Mouse (Mus musculus) limb, embryonic 11.5 days (tissue): ENCODE measurements around the gene Aldoc. TPM values are rescaled to one million over a fixed set of nuclear protein-coding genes. Genes with fewer than 3 reads are reported as not detected.

ENCODE experiments used
- ATAC-seq: fragments of 200-750 bp; cut with Nextera tagmentation; 2 replicates; pipeline ENCODE4 v1.8.0; 2017; ENCODE audit warnings: low read depth; ENCODE audit not compliant: insufficient number of reproducible peaks, low FRiP score, low TSS enrichment
- DNase-seq: peaks from one replicate; pipeline ENCODE4 v3.0.0-alpha.2; 2015; ENCODE audit warnings: low spot score
- H3K27ac ChIP-seq: fragments of 300-500 bp; sonication (generic); replicated peaks from 2 replicates; pipeline ENCODE4 v1.5.1; 2014; ENCODE audit warnings: low read depth, mild to moderate bottlenecking, low read length
- H3K27me3 ChIP-seq: fragments of 300-500 bp; sonication (generic); 2 replicates; pipeline ENCODE4 v1.6.1; 2014; ENCODE audit warnings: mild to moderate bottlenecking, low read length, mixed read lengths; ENCODE audit not compliant: control insufficient read depth, insufficient read depth
- H3K36me3 ChIP-seq: fragments of 300-500 bp; sonication (generic); 2 replicates; pipeline ENCODE4 v1.6.1; 2014; ENCODE audit warnings: mild to moderate bottlenecking, low read length, moderate library complexity, mixed read lengths; ENCODE audit not compliant: control insufficient read depth, insufficient read depth
- H3K4me1 ChIP-seq: fragments of 300-500 bp; sonication (generic); 2 replicates; pipeline ENCODE4 v1.6.1; 2014; ENCODE audit warnings: low read length, mixed read lengths; ENCODE audit not compliant: control insufficient read depth, insufficient read depth
- H3K4me2 ChIP-seq: fragments of 300-500 bp; sonication (generic); 2 replicates; pipeline ENCODE4 v1.6.1; 2014; ENCODE audit warnings: low read depth, mild to moderate bottlenecking, moderate library complexity; ENCODE audit not compliant: severe bottlenecking
- H3K4me3 ChIP-seq: fragments of 300-500 bp; sonication (generic); 2 replicates; pipeline ENCODE4 v1.5.1; 2014; ENCODE audit warnings: low read depth, low read length
- H3K9ac ChIP-seq: fragments of 300-500 bp; sonication (generic); 2 replicates; pipeline ENCODE4 v1.6.1; 2014; ENCODE audit warnings: mild to moderate bottlenecking, low read length
- H3K9me3 ChIP-seq: fragments of 300-500 bp; sonication (generic); 2 replicates; pipeline ENCODE4 v1.6.1; 2016; ENCODE audit warnings: low read length; ENCODE audit not compliant: control insufficient read depth
- WGBS: fragments of 180-500 bp; shearing (Covaris S2); extraction: QIAGEN DNeasy Blood & Tissue Kit; methylation state at CpG from one replicate; pipeline ENCODE4 v1.1.7; 2014; 5-methylcytosine and 5-hydroxymethylcytosine counted together
- polyA plus RNA-seq: library from polyadenylated mRNA; unstranded; fragments of >200 nt; fragmentation: Nextera tagmentation; extraction: Ambion mirVana; gene quantifications from 2 replicates; pipeline ENCODE4 v1.2.1, GENCODE M21; 2014

Aldoc gene
- polyA plus RNA-seq, 1 experiment from 2014 or later, result 8.5 TPM

DNA sequence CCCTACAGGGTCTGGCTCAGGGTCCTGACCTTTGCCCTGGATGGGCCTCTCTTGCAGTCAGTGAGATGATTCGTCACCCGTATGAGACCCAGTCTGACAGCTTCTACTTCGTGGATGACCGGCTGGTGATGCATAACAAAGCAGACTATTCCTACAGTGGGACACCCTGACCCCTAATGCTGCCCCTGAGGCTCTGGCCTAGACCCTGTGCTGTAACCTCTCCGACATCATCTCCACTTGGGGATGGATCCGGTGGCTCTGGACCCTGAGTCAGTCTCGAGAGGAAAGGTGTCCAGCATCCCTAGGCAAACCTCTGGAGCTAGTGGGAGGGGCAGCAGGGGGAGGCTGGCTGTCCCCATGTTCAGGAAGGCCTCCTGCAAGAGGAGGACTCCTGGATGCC lies 25.7 kb downstream of the Aldoc start:
- ATAC-seq (no peak), DNase-seq (no peak)
- Histone ChIP-seq H3K27ac (no peak overlapping the region), H3K27me3 (no peaks in the 10 kb centered on the region), H3K4me1 (peaks cover 15% of the 10 kb centered on the region), H3K4me3 (no peak overlapping the region), H3K36me3 (peaks cover 5% of the 10 kb centered on the region; the same call in 1 of the 2 replicates), H3K9me3 (no peaks in the 10 kb centered on the region), H3K4me2 (no peak overlapping the region), H3K9ac (no peak overlapping the region)
- 58% methylated on average over 7 of the region's 7 CpGs for WGBS

DNA sequence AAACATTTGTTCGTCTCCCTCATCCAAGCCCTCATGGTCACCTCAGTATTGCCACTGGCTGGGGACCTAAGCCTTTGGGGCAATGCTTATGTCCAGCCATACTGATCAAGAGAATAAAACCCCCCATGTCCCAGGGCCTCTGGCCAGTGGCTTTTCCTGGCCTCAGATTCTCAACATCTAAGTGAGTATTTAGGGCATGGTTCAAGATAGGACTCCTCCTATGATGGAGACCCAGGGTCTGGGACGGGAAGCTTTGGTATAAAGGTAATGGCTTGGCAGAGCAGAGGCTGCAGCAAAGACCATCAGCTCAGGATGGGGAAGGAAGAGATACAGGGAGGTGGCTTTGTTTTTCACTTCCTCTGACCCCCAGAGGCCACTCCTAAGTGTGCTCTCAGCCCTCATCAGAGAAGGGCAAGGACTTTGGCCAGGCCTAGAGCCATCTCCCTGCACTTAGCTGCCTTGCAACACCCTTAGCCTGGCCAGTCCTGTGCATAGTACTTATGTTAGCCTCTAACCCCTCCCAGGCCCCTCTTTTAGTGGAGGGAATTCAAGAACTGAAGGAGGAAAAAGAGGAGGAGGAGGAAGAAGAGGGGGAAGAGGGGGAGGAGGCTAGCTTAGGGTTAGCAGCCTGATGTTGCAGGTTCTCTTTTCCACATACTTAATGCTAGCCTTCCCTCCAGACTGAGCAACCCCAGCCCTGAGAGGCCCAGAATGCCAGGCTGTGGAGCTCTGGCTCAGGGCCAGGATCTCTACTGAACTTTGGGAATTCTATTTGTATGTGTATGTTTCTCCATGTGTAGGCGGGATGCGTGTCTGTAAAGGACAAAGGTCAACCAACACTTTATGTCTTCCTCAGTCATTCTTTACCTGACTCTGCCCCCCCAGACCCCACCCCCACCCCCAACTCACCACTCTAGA lies 26.9 kb downstream of the Aldoc start:
- Histone ChIP-seq H3K27me3 (no peaks in the 10 kb centered on the region), H3K27ac (no peak overlapping the region), H3K36me3 (peaks cover 5% of the 10 kb centered on the region; the same call in 1 of the 2 replicates), H3K4me2 (no peak overlapping the region), H3K9me3 (no peaks in the 10 kb centered on the region), H3K4me3 (no peak overlapping the region), H3K9ac (no peak overlapping the region), H3K4me1 (peaks cover 10% of the 10 kb centered on the region; the same call in 1 of the 2 replicates)
- 80% methylated on average over 4 of the region's 4 CpGs for WGBS
- ATAC-seq, result no peak
- no peak for DNase-seq

DNA sequence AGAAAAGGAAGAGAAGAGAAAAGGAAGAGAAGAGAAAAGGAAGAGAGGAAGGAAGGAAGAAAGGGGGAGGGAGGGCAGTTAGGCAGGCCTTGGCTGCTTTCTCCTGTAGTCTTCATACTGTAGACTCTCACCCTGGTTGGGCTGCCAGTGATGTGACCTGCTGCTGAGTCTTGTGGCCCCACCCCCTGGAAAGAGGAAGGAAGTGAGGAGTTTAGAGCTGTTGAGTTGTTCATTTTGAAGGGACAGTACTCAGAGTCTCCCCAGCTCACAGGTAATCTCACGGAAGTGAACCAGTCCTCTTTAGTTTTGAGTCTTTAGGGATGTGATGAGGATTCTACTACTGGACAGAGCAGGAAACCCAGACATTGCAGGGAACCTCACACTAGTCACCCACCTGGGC lies 30.3 kb downstream of the Aldoc start:
- Histone ChIP-seq H3K9me3 (no peaks in the 10 kb centered on the region), H3K27ac (no peak overlapping the region), H3K9ac (no peak overlapping the region), H3K36me3 (peaks cover 5% of the 10 kb centered on the region; the same call in 1 of the 2 replicates), H3K4me1 (no peaks in the 10 kb centered on the region), H3K27me3 (no peaks in the 10 kb centered on the region), H3K4me3 (no peak overlapping the region), H3K4me2 (no peak overlapping the region)
- WGBS, result 75% methylated on average over 1 of the region's 1 CpGs
- DNase-seq (no peak), ATAC-seq (no peak)

DNA sequence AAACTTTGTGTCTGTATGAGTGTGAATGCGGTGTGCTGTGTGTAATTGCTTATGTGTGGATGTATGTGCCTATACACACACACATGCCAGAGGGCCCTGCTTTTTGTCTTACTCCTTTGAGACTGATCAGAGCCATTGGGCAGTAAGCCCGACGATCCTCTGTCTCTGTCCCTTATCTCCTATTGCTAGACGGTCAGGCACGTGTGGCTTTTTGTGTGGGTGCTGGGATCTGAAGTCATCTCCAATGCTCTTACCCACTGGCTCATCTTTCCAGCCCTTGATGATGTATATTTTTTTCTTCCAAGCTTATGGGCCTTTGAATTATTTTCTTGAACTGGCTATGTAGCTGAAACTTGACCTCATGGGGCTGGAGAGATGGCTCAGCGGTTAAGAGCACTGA lies 32.1 kb downstream of the Aldoc start:
- Histone ChIP-seq H3K9ac (no peak overlapping the region), H3K4me3 (no peak overlapping the region), H3K36me3 (no peaks in the 10 kb centered on the region), H3K4me2 (no peak overlapping the region), H3K4me1 (no peaks in the 10 kb centered on the region), H3K27me3 (no peaks in the 10 kb centered on the region), H3K27ac (no peak overlapping the region), H3K9me3 (no peaks in the 10 kb centered on the region)
- DNase-seq, result no peak
- no peak for ATAC-seq
- 86% methylated on average over 6 of the region's 6 CpGs for WGBS

DNA sequence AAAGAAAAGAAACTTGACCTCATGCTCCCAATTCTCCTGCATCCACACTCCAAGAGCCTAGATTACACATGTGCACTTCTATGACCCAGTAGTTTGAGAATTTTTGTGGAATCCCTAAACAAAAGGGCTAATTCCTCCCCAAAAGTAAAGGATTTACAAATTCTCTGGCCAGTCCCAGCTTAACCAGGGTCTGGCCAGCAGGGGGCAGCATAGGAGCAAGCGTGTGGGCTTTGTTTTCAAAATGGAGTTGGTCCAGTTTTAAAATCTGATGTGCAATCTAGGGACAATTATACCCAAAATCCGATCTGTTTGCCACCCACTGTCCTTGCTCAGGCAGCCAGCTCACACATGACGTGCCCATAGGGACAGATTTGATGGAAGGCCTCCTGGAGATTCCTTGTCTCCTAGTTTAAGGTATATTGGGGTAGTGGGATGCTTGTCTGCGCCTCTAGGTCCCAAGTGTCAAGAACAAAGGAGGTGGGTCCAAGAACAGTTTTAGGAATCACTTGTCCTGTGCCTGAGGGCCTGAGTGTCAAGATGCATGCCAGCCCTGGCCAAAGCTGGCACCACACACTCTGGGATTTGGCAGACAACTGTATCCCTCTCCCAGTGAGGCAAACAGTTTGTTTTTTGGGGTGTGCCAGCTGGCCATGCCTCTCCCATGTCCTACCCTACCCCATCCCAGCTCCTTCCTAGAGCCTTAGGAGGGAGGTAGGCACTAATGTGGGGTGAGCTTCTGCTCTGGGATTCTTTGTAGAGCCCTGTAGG lies 32.9 kb downstream of the Aldoc start:
- H3K9ac ChIP-seq, result no peak overlapping the region
- H3K36me3 ChIP-seq, result no peaks in the 10 kb centered on the region
- peak; percentile 92 for DNase-seq
- H3K27ac ChIP-seq, result no peak overlapping the region
- no peaks in the 10 kb centered on the region for H3K4me1 ChIP-seq
- 35% methylated on average over 4 of the region's 4 CpGs for whole genome bisulfite sequencing
- no peak for ATAC-seq
- no peaks in the 10 kb centered on the region for H3K27me3 ChIP-seq
- H3K4me3 ChIP-seq, result no peak overlapping the region
- H3K9me3 ChIP-seq, result no peaks in the 10 kb centered on the region
- no peak overlapping the region for H3K4me2 ChIP-seq

DNA sequence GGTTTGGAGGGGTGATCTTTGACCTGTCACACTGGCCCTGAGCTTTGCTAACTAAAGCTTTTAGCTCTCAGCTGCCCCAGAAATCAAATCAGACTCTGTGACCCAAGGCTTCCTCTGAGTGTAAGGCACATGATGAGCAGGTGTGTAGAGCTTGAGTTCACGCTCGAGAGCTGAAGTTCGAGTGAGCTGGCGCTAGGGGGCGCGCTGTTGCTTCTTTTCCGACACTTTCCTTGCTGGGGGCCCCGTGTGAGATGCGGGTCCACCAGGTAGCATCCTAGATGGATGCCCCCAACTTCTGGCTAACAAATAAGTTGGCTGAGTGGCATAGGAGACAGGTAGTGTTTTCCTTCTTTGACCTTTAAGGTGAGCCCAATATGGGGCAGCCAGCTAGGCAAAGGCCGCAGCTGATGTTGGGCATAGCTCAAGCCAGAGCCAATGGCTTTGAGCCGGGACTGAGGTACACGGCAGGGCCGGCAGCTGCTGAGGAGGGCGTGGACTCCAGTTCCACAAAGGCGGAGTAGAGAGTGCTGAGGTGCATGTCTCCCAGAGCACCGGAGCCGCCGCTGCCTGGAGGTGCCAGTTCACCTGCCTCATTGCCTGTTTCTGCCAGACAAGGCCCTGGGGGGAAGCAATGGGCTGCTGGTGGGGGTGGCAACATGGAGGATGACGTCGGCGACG lies 35.7 kb downstream of the Aldoc start:
- Histone ChIP-seq H3K4me1 (peaks cover 4% of the 10 kb centered on the region), H3K9me3 (no peaks in the 10 kb centered on the region), H3K36me3 (no peaks in the 10 kb centered on the region), H3K9ac (no peak overlapping the region), H3K27me3 (no peaks in the 10 kb centered on the region), H3K27ac (no peak overlapping the region), H3K4me2 (no peak overlapping the region), H3K4me3 (no peak overlapping the region)
- 13% methylated on average over 22 of the region's 22 CpGs for whole genome bisulfite sequencing
- no peak for ATAC-seq
- peak; percentile 64 for DNase-seq

DNA sequence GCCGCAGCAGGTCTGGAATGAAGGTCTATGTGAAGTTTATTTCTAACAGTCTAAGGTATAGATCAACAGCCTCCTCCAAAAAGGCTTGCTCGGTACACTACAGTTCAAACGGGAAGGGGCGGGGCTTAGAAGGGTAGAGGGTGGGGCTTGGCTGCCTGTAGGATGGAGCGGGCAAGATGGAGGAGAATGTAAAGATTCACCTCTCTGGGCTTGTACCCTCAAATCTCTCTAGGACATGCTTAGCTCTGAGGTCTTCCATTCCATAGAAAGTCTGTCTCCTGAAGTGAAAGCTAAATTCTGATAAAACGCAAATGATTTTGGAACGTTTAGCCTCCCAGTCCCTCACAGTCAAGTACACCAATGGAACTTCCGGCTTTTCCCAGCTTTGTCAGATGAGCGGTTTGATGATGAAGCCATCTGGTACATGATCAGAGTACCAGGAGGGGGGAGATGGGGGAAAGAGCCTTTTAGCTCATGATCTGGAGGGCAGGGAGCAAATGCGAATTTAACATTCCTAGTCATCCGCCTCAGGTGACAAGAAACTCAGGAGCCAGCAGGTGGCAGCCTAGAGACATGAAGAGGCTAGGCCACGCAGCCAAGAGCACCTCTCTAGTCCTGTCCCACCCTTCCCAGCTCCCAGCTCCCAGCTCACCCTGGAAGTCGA lies 37.5 kb downstream of the Aldoc start:
- peak overlapping the region; percentile 16; the same call in 1 of the 2 replicates for H3K4me3 ChIP-seq
- no peak overlapping the region for H3K27ac ChIP-seq
- DNase-seq (peak; percentile 88), ATAC-seq (peak; percentile 60)
- H3K4me2 ChIP-seq, result peak overlapping the region; percentile 18; the same call in 1 of the 2 replicates
- H3K9ac ChIP-seq, result no peak overlapping the region
- H3K9me3 ChIP-seq, result no peaks in the 10 kb centered on the region
- no peaks in the 10 kb centered on the region for H3K36me3 ChIP-seq
- peaks cover 9% of the 10 kb centered on the region for H3K4me1 ChIP-seq
- WGBS, result 10% methylated on average over 13 of the region's 13 CpGs
- no peaks in the 10 kb centered on the region; the same call in 1 of the 2 replicates for H3K27me3 ChIP-seq

DNA sequence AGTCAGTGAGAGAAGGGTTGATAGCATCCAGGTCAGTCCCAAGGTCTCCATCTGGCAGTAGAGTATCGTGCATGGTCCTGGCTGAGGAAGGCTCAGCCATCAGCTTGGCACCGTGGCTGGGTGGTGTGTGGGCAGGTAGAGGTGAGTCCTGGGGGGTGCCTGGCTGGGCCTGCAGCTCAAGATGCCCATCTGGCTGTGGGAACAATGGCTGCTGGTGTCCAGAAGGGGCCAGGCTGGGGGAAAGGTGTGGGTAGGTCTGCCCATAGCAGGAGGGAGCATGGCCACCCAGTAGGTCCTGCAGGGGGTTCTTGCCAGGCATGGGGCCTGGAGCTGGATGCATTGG lies 38.0 kb downstream of the Aldoc start:
- Histone ChIP-seq H3K4me1 (peaks cover 9% of the 10 kb centered on the region), H3K9ac (no peak overlapping the region), H3K4me2 (no peak overlapping the region), H3K4me3 (no peak overlapping the region), H3K36me3 (no peaks in the 10 kb centered on the region), H3K9me3 (no peaks in the 10 kb centered on the region), H3K27me3 (no peaks in the 10 kb centered on the region; the same call in 1 of the 2 replicates), H3K27ac (no peak overlapping the region)
- no peak for ATAC-seq
- 48% methylated on average over 2 of the region's 2 CpGs for WGBS
- DNase-seq, result no peak
